Mouse (Mus musculus) MN1 (cell line): Measurements from ENCODE around the gene Fhl1.

ENCODE experiments used
- DNase-seq: peaks from one replicate; pipeline ENCODE4 v3.0.0-alpha.2; 2016; ENCODE audit warnings: low spot score

Gene Fhl1

GRCm38 (mm10) chrX:56752144-56752543 is 20.6 kb downstream of the Fhl1 start:
- DNase-seq: no peak

- DNase-seq: no peak
These were observed 22.0 kb downstream of the Fhl1 start for GRCm38 (mm10) chrX:56753317-56754289.

GRCm38 (mm10) chrX:56755646-56756045 is 24.1 kb downstream of the Fhl1 start:
- DNase-seq: no peak

GRCm38 (mm10) chrX:56756352-56756751 is 24.8 kb downstream of the Fhl1 start:
- DNase-seq: no peak

GRCm38 (mm10) chrX:56760257-56760760 is 28.7 kb downstream of the Fhl1 start:
- DNase-seq: no peak

GRCm38 (mm10) chrX:56769838-56770237 is 38.3 kb downstream of the Fhl1 start:
- no peak for DNase-seq

- DNase-seq: no peak
These were observed 40.2 kb downstream of the Fhl1 start for GRCm38 (mm10) chrX:56771751-56772150.

DNA sequence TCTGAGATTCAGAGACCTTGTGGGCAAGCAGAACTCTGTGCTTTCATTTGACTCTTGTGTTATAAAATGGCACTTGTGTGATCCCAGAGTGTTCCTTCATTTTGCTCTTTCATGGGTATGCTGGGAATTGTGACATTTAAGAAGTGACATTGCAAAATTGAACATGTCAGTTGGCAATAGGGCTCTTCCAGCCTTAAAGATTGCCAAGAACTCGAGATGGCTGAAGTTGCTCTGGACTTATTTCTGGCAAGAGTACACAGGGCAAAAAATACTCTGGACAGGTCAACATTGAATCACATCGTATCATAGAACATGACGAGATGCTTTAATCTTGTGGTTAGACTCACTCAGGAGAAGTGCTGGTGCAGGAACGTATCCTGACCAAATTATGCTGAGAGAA is 41.7 kb downstream of the Fhl1 start:
- DNase-seq: no peak

- DNase-seq: no peak
These were observed 54.9 kb downstream of the Fhl1 start for GRCm38 (mm10) chrX:56786281-56787061.

GRCm38 (mm10) chrX:56787486-56787885 is 55.9 kb downstream of the Fhl1 start:
- DNase-seq: no peak

- no peak for DNase-seq
These were observed 59.0 kb downstream of the Fhl1 start for GRCm38 (mm10) chrX:56790591-56790990.

- no peak for DNase-seq
These were observed 59.7 kb downstream of the Fhl1 start for GRCm38 (mm10) chrX:56791268-56791667.

- DNase-seq: no peak
These were observed 90.4 kb downstream of the Fhl1 start, which contains the start of gene Map7d3 for GRCm38 (mm10) chrX:56821765-56822603. Gene Map7d3 (minus strand): TSS chrX:56822326.

- no peak for DNase-seq
These were observed 95.9 kb downstream of the Fhl1 start for GRCm38 (mm10) chrX:56827492-56827891.

DNA sequence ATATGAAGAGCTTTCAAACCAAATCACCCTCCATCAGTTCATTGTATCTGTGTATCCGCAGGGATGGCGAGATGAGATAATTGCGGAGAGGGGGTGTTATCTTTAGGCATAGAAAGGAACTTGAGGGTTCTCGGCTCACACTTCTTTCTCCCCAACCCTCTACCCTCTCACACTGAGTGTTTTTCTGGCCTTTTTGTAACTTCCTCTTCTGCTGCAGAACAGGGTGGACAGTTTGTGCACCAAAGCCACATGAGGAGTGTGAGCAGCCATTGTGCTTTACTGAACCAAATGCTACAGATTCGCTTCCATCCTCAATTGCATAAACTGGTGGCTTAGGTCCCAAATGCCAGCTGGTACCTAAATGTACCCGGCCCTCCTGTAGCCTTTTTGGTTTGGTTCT is 104.3 kb downstream of the Fhl1 start:
- DNase-seq: no peak

GRCm38 (mm10) chrX:56839369-56839768 is 107.8 kb downstream of the Fhl1 start:
- peak; percentile 33 for DNase-seq

GRCm38 (mm10) chrX:56841255-56841654 is 109.7 kb downstream of the Fhl1 start:
- DNase-seq: no peak
